Mouse (Mus musculus) urinary bladder, postnatal 14 days (tissue): ENCODE data around the gene Scn3a.
A peak's percentile ranks its signal among the peaks of the same experiment; 100 is the strongest.

Source experiments
- DNase-seq: peaks from one replicate; pipeline ENCODE4 v3.0.0; 2021; ENCODE audit warnings: low spot score

Gene Scn3a

GRCm38 (mm10) chr2:65566793-65567787 lies at the start of gene Scn3a:
Scn3a (minus strand) TSS chr2:65567627.
- peak; percentile 27 for DNase-seq

- DNase-seq, result no peak
These were observed 44.5 kb upstream of the Scn3a start for GRCm38 (mm10) chr2:65611887-65612286.

- no peak for DNase-seq
These were observed 40.4 kb upstream of the Scn3a start for GRCm38 (mm10) chr2:65607813-65608212.

- DNase-seq, result no peak
These were observed 20.3 kb upstream of the Scn3a start for GRCm38 (mm10) chr2:65587679-65588078.

GRCm38 (mm10) chr2:65567925-65568324 lies 498 bp upstream of the Scn3a start:
- DNase-seq, result no peak

GRCm38 (mm10) chr2:65563898-65564297 lies 3.5 kb downstream of the Scn3a start:
- no peak for DNase-seq

- no peak for DNase-seq
These were observed 9.7 kb downstream of the Scn3a start for GRCm38 (mm10) chr2:65557719-65558118.

- DNase-seq, result no peak
These were observed 12.8 kb downstream of the Scn3a start for GRCm38 (mm10) chr2:65554662-65555061.

- DNase-seq, result no peak
These were observed 14.0 kb downstream of the Scn3a start for GRCm38 (mm10) chr2:65553473-65553872.

- no peak for DNase-seq
These were observed 14.7 kb downstream of the Scn3a start for GRCm38 (mm10) chr2:65552727-65553126.

GRCm38 (mm10) chr2:65552222-65552621 lies 15.2 kb downstream of the Scn3a start:
- no peak for DNase-seq

- no peak for DNase-seq
These were observed 15.7 kb downstream of the Scn3a start for GRCm38 (mm10) chr2:65551736-65552135.

GRCm38 (mm10) chr2:65550564-65550963 lies 16.9 kb downstream of the Scn3a start:
- no peak for DNase-seq

GRCm38 (mm10) chr2:65548665-65549064 lies 18.8 kb downstream of the Scn3a start:
- DNase-seq, result no peak

- DNase-seq, result no peak
These were observed 20.1 kb downstream of the Scn3a start for GRCm38 (mm10) chr2:65547341-65547740.

- DNase-seq, result no peak
These were observed 24.4 kb downstream of the Scn3a start for GRCm38 (mm10) chr2:65542906-65543592.

- no peak for DNase-seq
These were observed 25.6 kb downstream of the Scn3a start for GRCm38 (mm10) chr2:65541781-65542180.

- no peak for DNase-seq
These were observed 29.0 kb downstream of the Scn3a start for GRCm38 (mm10) chr2:65538436-65538835.

GRCm38 (mm10) chr2:65532127-65532854 lies 35.1 kb downstream of the Scn3a start:
- no peak for DNase-seq

GRCm38 (mm10) chr2:65529148-65529547 lies 38.3 kb downstream of the Scn3a start:
- DNase-seq, result no peak

GRCm38 (mm10) chr2:65516703-65517102 lies 50.7 kb downstream of the Scn3a start:
- DNase-seq, result no peak

GRCm38 (mm10) chr2:65508217-65508616 lies 59.2 kb downstream of the Scn3a start:
- DNase-seq, result no peak
